Mouse (Mus musculus) E14TG2a.4 (cell line): ENCODE data around the gene Ass1.

ENCODE experiments used
- CTCF ChIP-seq: conservative IDR thresholded peaks from 2 replicates; pipeline ENCODE4 v1.5.1; 2014; ENCODE audit warnings: low read length
- NANOG ChIP-seq: IDR thresholded peaks from 2 replicates; pipeline ENCODE4 v1.6.1; 2014; ENCODE audit warnings: borderline replicate concordance, low read length, mixed read lengths
- POU5F1 ChIP-seq: IDR thresholded peaks from 2 replicates; pipeline ENCODE4 v1.6.1; 2014; ENCODE audit warnings: low read length, borderline replicate concordance

- TF ChIP-seq CTCF (no peak), POU5F1 (no peak), NANOG (no peak)
These were observed 54.6 kb downstream of the Ass1 start for GRCm38 (mm10) chr2:31524641-31525040.
